Mouse (Mus musculus) erythroid progenitor cell, adult 5-6 weeks (primary cell): ENCODE data around the gene Spesp1. TPM values are rescaled to one million over a fixed set of nuclear protein-coding genes. Genes with fewer than 3 reads are reported as not detected.

Source experiments
- ATAC-seq: replicated peaks from 2 replicates; pipeline ENCODE4 v1.8.0; 2016; ENCODE audit warnings: moderate number of reproducible peaks, mild to moderate bottlenecking, moderate TSS enrichment, inconsistent platforms; ENCODE audit not compliant: poor library complexity, low FRiP score, severe bottlenecking
- total RNA-seq, 2 experiments: library from RNA; stranded (forward) in 1 of 2; stranded (reverse) in 1 of 2; fragments of 150-400 nt in 1 of 2; fragments of 186-747, 209-891 nt in 1 of 2; gene quantifications; 2 replicates each; pipeline versions ENCODE4 v1.2.3 to v1.2.4; 2015 to 2017; ENCODE audit warnings: low replicate concordance in 2 of 2

Spesp1 gene
- total RNA-seq (2015; ENCODE audit: low replicate concordance) (not detected in 2 replicates), total RNA-seq (2017; ENCODE audit: low replicate concordance) (not detected in 2 replicates)

GRCm38 (mm10) chr9:62281991-62282390 lies at the start of gene Spesp1:
Spesp1 (minus strand) TSS chr9:62282208.
- no peak for ATAC-seq

GRCm38 (mm10) chr9:62325965-62326364 lies 44.0 kb upstream of the Spesp1 start:
- ATAC-seq: no peak

GRCm38 (mm10) chr9:62323816-62324215 lies 41.8 kb upstream of the Spesp1 start:
- no peak for ATAC-seq

DNA sequence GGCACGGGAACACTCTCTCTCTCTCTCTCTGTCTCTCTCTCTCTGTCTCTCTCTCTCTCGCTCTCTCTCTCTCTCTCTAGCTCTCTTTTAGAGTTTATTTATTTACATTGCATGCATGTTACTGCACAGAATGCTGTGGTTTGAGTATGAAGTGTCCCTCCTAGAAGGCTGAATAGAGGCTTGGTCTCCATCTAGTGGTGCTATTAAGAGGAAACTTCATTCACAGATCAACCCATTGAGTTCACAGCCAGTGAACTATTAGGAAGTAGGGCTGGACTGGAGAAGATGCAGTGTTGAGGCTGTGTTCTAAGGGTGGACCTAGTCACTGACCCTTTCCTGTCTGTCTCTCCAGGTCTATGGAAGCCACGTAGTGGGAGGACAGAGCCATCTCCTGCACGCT lies 36.7 kb upstream of the Spesp1 start:
- no peak for ATAC-seq

DNA sequence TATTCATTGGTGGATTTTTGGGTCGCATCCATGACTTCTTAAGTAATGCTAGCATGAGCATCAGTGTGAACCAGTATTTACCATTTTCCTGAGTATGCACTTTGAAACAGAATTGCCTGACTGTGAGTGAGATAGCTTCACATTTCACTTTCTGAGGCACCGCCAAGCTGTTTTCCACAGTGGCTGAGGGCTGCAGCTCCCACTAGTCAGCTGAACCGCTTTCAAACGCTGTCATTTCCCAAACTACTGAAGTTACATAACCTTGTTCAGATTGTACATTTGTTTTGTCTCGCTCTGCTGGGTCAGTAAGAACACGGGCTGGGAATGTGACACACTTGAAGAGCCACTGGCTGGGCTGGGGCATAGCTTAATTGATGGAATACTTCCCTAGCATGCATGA lies 33.5 kb upstream of the Spesp1 start:
- no peak for ATAC-seq

GRCm38 (mm10) chr9:62296891-62297290 lies 14.9 kb upstream of the Spesp1 start:
- ATAC-seq: no peak

GRCm38 (mm10) chr9:62295006-62295698 lies 13.1 kb upstream of the Spesp1 start:
- ATAC-seq: no peak

- ATAC-seq: no peak
Observed at GRCm38 (mm10) chr9:62287633-62288025, 5.6 kb upstream of the Spesp1 start.

DNA sequence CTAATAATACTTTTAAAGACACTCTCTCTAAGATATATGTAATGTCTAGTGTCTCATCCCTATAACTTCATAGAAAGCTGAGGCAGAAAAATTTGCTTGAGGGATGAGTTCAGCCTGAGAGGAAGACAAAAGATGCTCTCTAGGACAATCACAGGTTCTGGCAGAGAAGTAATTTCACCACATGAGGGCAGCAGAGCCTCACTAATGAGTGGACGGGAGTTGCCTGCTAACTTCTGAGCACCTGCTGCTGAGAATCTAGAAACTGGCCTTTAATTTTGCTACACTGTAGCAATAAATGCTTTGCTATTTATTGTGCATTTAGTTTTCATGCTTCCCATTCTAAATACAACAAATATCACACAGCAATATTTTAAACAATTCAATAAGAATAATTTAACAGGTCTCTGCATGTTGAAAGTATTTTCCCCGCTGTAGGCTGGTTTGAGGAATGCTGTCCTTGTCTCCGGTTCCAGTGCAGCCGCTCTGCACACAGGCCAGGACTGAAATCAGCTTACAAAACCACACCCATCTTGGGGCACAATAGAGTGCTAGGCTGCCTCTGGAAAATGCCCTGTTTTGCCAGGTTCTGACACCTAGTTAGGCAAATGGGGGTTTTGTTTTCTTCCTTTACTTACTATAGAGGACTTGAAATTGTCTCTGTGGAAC lies 5.1 kb upstream of the Spesp1 start:
- ATAC-seq: no peak

- no peak for ATAC-seq
Observed at GRCm38 (mm10) chr9:62284266-62284665, 2.3 kb upstream of the Spesp1 start.

GRCm38 (mm10) chr9:62276899-62277298 lies 5.1 kb downstream of the Spesp1 start:
- ATAC-seq: no peak

DNA sequence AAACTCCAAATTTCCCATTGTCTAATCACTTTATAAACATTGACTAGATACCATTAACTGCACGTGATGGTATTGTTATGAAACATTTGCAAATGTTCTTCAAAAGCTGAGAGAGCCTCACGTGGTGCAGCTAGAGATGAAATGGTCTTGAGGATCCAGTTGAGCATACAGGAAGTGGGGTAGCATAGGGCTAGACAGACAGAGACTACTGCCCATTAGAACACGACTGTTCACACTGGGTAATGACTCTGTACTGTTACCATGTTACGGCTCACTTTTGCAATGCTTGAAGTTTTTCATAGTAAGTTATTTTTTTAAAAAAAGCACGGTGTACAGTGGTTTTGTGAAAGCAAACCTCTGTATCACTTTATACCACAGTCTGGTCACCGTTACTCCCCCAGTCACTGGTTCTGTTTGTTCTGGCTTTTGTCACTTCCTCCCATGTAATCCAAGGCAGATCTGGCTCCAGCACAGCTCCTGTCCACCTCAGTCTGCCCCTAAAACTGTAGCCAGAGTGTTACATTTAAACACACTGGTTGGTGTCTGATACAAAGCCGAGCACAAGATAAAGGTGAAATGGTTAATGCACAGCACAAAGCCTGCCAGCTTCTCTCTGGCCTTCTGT lies 11.1 kb downstream of the Spesp1 start:
- no peak for ATAC-seq

DNA sequence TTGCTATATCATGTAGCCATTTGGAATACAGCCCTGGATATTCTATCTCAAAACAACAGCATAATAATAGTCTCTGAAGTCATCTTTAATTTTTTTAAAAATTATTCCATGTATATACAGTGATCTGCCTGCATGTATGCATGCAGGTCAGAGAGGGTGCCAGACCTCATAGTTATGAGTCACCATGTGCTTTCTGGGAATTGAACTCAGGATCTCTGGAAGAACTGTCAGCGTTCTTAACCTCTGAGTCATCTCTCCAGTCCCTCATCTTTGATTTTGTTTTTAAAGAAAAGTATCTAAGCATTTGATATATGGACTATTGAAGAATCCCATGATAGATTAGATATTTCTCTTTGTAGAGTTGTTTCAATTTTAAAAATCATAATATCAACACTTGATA lies 12.8 kb downstream of the Spesp1 start:
- no peak for ATAC-seq

- ATAC-seq: no peak
Observed at GRCm38 (mm10) chr9:62265278-62265677, 16.7 kb downstream of the Spesp1 start.

GRCm38 (mm10) chr9:62263652-62264051 lies 18.4 kb downstream of the Spesp1 start:
- ATAC-seq: no peak

- no peak for ATAC-seq
Observed at GRCm38 (mm10) chr9:62261406-62261805, 20.6 kb downstream of the Spesp1 start.

- ATAC-seq: no peak
Observed at GRCm38 (mm10) chr9:62261006-62261405, 21.0 kb downstream of the Spesp1 start.

DNA sequence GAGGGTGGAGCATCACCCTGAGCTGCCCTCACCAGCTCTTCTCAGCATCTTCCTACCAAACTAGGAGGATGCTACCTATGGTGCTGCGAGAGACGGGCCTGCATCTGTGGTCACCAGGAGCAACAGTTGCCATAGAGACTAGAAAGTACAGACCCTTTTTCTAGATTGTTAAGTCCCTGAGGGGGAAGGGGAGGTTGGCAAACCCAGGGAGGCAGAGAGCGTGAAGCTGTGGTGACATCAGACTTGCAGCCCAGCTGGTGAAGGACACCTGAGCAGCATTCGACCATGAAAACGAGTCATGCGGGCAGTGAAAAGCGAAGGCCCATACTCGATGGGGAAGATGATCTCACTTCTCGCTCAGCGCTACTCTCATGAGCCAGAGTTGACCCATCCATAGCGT lies 24.0 kb downstream of the Spesp1 start:
- no peak for ATAC-seq

GRCm38 (mm10) chr9:62255896-62256576 lies 26.0 kb downstream of the Spesp1 start:
- no peak for ATAC-seq

DNA sequence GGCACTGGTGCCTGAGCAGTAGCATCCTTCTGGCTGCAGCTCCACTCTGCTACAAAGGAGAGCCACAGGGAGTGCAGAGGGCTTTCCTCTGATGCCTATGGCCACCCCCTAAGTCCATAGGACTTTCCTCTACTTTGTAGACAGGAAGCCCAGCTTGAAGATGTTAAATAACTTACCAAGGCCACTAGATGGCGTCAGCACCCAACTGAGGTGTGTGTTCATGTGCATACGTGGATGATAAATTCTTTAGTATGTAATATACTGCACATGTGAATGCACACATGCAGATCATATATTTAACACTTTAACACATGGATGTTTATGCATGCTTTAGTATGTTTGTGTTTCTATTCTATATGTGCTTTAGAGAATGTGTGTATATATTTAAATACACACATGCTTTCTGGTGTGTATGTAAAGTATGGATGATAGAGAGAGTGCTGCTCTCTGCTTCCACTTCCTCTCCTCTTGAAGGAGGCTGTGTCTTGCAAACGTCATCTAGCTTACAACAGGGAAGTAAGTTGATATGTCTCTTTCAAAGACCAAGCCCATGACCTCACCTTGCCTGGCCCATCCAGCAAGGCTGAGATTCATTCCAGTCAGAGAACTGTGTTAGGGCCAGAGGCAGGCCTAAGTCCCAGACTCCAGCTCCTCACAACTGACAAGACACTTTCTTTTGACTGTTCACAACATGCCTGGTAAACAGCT lies 28.1 kb downstream of the Spesp1 start:
- no peak for ATAC-seq
